Mouse (Mus musculus): ENCODE measurements at regions not wholly inside any gene's neighbourhood (a gene's known extent, or its start where the extent isn't known, plus 50 kb on each side); places are given as distances from the start of the nearest gene placed in this dataset.

GRCm38 (mm10) chr11:22671791-22672490 lies 160.1 kb downstream of the Tmem17 start:
- DNase-seq (ENCODE audit: extremely low spot score in 1 of 2, low spot score in 2 of 2): peak in 1 of 2 experiments; percentile 32
- intact Hi-C loops (cut with DNase I): no loop called here
- H3K27ac ChIP-seq: peak overlapping the region; percentile 52
- no peak overlapping the region for H3K4me3 ChIP-seq
- TF ChIP-seq CTCF (IDR thresholded peaks at IDR 0.05): no peak; the same call in 1 of the 2 replicates

DNA sequence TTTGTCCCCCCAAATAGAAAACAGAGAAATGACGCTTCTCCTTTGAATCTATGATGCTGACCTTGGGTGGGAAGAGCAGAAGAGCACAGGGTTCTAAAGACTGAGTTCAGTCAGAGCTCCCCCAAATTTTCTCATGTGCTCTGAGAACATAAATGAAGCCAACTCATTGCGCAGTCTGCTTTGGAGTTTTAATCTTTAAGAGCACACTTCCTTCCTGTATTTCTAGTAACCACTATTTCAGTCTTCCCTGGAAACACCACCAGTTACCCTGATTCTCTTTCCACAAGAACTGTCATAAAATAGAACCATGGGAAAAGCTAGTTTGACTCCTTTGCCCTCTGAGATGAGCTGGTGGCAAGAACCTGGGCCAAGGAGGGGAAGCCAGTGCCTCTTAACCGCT lies 163.2 kb downstream of the Tmem17 start:
- no peak overlapping the region for H3K4me3 ChIP-seq
- no peak for DNase-seq (ENCODE audit: extremely low spot score in 1 of 2, low spot score in 2 of 2)
- intact Hi-C loops (cut with DNase I): no loop called here
- no peak for TF ChIP-seq CTCF (IDR thresholded peaks at IDR 0.05)
- H3K27ac ChIP-seq: no peak overlapping the region

DNA sequence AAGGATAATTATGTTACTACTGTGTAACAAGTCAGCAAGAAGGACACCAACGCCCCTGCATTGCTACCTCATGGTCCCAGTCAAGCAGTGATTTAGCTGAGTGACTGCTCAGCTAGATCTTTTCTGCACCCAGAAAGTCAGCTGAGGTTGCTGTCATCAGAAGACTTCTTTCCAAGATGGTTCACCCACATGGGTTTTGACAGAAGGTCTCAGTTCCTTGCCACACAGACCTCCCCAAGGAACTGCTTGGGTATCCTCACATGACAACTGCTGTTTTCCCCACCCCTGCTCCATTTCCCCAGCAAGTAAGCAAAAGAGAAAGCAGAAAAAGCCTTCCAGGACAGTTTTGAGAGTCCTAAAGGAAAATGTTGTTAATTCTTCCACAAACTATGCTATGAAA lies 163.9 kb downstream of the Tmem17 start:
- intact Hi-C loops (cut with DNase I): no loop called here
- Histone ChIP-seq H3K27ac (no peak overlapping the region), H3K4me3 (no peak overlapping the region)
- no peak for TF ChIP-seq CTCF (IDR thresholded peaks at IDR 0.05)
- no peak for DNase-seq (ENCODE audit: extremely low spot score in 1 of 2, low spot score in 2 of 2)

GRCm38 (mm10) chr11:22677337-22677736 lies 165.4 kb downstream of the Tmem17 start:
- DNase-seq (ENCODE audit: extremely low spot score in 1 of 2, low spot score in 2 of 2): no peak
- intact Hi-C loops (cut with DNase I): no loop called here
- Histone ChIP-seq H3K27ac (no peak overlapping the region), H3K4me3 (no peak overlapping the region)
- peak; percentile 15 for TF ChIP-seq CTCF (IDR thresholded peaks at IDR 0.05)

- intact Hi-C loops (cut with DNase I): no loop called here
- no peak for TF ChIP-seq CTCF (IDR thresholded peaks at IDR 0.05)
- H3K27ac ChIP-seq: no peak overlapping the region
- no peak overlapping the region for H3K4me3 ChIP-seq
- no peak for DNase-seq (ENCODE audit: extremely low spot score in 1 of 2, low spot score in 2 of 2)
Measured at GRCm38 (mm10) chr11:22684576-22684975, 172.7 kb downstream of the Tmem17 start.

- intact Hi-C loops (cut with DNase I): no loop called here
- Histone ChIP-seq H3K27ac (no peak overlapping the region), H3K4me3 (no peak overlapping the region)
- no peak for DNase-seq (ENCODE audit: extremely low spot score in 1 of 2, low spot score in 2 of 2)
- TF ChIP-seq CTCF (IDR thresholded peaks at IDR 0.05): no peak
Measured at GRCm38 (mm10) chr11:22690829-22691228, 169.9 kb downstream of the B3gnt2 start.

DNA sequence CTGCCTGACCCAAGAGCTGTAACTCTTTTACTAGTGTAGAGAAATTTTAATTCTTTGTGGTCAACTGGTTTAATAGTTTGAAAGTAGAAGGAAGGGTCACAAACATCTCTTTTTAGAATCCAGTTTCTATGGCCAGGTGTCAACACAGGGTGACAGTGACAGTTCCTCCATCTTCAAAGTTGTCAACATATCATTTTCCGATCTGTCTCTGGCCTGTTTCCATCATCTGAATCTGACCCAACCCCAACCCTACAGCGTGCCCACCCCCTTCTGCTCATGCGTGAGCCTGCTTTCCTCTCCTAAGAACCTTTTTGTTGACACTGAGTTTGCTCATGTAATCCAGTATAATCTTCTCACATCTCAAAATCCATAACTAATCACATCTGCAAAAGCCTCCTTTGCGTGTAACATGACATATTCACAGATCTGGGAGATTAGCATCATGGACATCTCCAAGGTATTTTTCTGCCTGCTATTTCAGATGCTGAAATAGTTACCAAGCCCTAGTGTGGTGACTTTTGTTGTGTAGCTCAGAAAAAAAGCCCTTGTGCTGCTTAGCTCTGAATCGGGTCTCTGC lies 168.4 kb downstream of the B3gnt2 start:
- TF ChIP-seq CTCF (IDR thresholded peaks at IDR 0.05): no peak
- intact Hi-C loops (cut with DNase I): no loop called here
- no peak for DNase-seq (ENCODE audit: extremely low spot score in 1 of 2, low spot score in 2 of 2)
- H3K27ac ChIP-seq: no peak overlapping the region
- H3K4me3 ChIP-seq: no peak overlapping the region

- intact Hi-C loops (cut with DNase I): no loop called here
- DNase-seq (ENCODE audit: extremely low spot score in 1 of 2, low spot score in 2 of 2): no peak
- TF ChIP-seq CTCF (IDR thresholded peaks at IDR 0.05): no peak
- H3K27ac ChIP-seq: no peak overlapping the region
- no peak overlapping the region for H3K4me3 ChIP-seq
Measured at GRCm38 (mm10) chr11:22692941-22693341, 167.8 kb downstream of the B3gnt2 start.

- Histone ChIP-seq H3K4me3 (no peak overlapping the region), H3K27ac (no peak overlapping the region)
- DNase-seq (ENCODE audit: extremely low spot score in 1 of 2, low spot score in 2 of 2): no peak
- intact Hi-C loops (cut with DNase I): no loop called here
- TF ChIP-seq CTCF (IDR thresholded peaks at IDR 0.05): no peak
Measured at GRCm38 (mm10) chr11:22693376-22693775, 167.4 kb downstream of the B3gnt2 start.

GRCm38 (mm10) chr11:22693984-22694383 lies 166.8 kb downstream of the B3gnt2 start:
- no peak overlapping the region for H3K27ac ChIP-seq

DNA sequence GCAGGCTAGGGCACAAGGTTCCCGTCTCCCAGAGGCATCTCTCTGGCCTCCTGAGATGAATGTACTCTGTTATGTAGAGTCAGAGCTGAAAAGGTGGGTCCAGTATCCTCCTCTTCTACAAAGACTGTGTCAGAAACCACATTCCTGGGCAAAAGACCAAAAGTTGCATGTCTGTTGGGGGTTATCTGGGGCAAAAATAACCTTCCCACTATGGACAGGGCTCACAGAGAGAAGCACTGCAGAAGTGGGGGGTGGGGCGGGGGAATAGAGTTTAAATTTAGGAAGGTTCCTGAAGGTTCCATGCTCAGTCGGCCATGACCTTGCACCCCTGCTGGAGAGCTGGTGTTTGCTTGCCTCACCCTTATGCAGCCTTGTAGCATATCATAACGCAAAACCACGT lies 165.9 kb downstream of the B3gnt2 start:
- no peak overlapping the region for H3K27ac ChIP-seq
- no peak overlapping the region for H3K4me3 ChIP-seq
- intact Hi-C loops (cut with DNase I): no loop called here
- TF ChIP-seq CTCF (IDR thresholded peaks at IDR 0.05): no peak
- no peak for DNase-seq (ENCODE audit: extremely low spot score in 1 of 2, low spot score in 2 of 2)

More at GRCm38 (mm10) chr11:22693984-22694383, 166.8 kb downstream of the B3gnt2 start:
- H3K4me3 ChIP-seq: no peak overlapping the region
- intact Hi-C loops (cut with DNase I): no loop called here
- TF ChIP-seq CTCF (IDR thresholded peaks at IDR 0.05): no peak; the same call in 1 of the 2 replicates
- DNase-seq (ENCODE audit: extremely low spot score in 1 of 2, low spot score in 2 of 2): no peak

DNA sequence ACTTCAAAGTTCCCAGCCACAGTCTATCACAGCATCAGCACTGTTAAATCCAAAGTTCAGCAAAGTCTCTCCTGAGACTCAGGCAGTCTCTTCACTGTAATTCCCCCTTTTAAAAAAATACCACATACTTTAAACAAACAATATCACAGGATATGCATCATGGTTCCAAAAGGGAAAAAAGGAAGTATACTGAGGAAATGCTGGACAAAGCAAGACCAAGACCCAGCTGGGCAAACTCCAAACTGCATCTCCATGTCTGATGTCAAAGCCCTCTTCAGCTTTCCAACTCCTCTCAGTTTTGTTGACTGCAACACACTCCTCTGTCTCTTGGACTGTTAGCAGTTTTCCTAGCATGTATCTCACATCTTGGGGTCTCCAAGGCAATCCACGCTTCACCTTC lies 165.5 kb downstream of the B3gnt2 start:
- TF ChIP-seq CTCF (IDR thresholded peaks at IDR 0.05): no peak
- no peak for DNase-seq (ENCODE audit: extremely low spot score in 1 of 2, low spot score in 2 of 2)
- no peak overlapping the region for H3K4me3 ChIP-seq
- H3K27ac ChIP-seq: no peak overlapping the region
- intact Hi-C loops (cut with DNase I): no loop called here
